Mouse (Mus musculus) embryonic facial prominence, embryonic 10.5 days (tissue): ENCODE measurements around the gene H13. TPM values are rescaled to one million over a fixed set of nuclear protein-coding genes. Genes with fewer than 3 reads are reported as not detected.
A peak's percentile ranks its signal among the peaks of the same experiment; 100 is the strongest.

Experiments
- DNase-seq: peaks from one replicate; pipeline ENCODE4 v3.0.0-alpha.2; 2017; ENCODE audit warnings: low spot score
- H3K27ac ChIP-seq: fragments of 300-500 bp; sonication (generic); replicated peaks from 2 replicates; pipeline ENCODE4 v1.5.1; 2016; ENCODE audit warnings: mild to moderate bottlenecking
- H3K27me3 ChIP-seq: fragments of 300-500 bp; sonication (generic); replicated peaks from 2 replicates; pipeline ENCODE4 v1.6.1; 2016; ENCODE audit warnings: low read depth, mild to moderate bottlenecking; ENCODE audit not compliant: poor library complexity, severe bottlenecking
- H3K36me3 ChIP-seq: fragments of 300-500 bp; sonication (generic); replicated peaks from 2 replicates; pipeline ENCODE4 v1.6.1; 2016; ENCODE audit warnings: mild to moderate bottlenecking, moderate library complexity
- H3K4me1 ChIP-seq: fragments of 300-500 bp; sonication (generic); 2 replicates; pipeline ENCODE4 v1.6.1; 2016
- H3K4me3 ChIP-seq: fragments of 300-500 bp; sonication (generic); 2 replicates; pipeline ENCODE4 v1.5.1; 2016; ENCODE audit warnings: mild to moderate bottlenecking, moderate library complexity
- H3K9me3 ChIP-seq: fragments of 300-500 bp; sonication (generic); 2 replicates; pipeline ENCODE4 v1.6.1; 2016; ENCODE audit warnings: mild to moderate bottlenecking
- WGBS: fragments of 180-500 bp; shearing (Covaris S2); methylation state at CpG from one replicate; pipeline ENCODE4 v1.1.7; 2016; 5-methylcytosine and 5-hydroxymethylcytosine counted together
- polyA plus RNA-seq: library from polyadenylated mRNA; unstranded; fragments of >200 nt; fragmentation: Nextera tagmentation; extraction: Ambion mirVana; gene quantifications from 2 replicates; pipeline ENCODE4 v1.2.1, GENCODE M21; 2016

The H13 gene
- polyA plus RNA-seq, 1 experiment from 2014 or later = 110 TPM

- H3K36me3 ChIP-seq = peaks cover 52% of the 10 kb centered on the region
- peak overlapping the region; percentile 99 for H3K4me3 ChIP-seq
- no peaks in the 10 kb centered on the region for H3K9me3 ChIP-seq
- peaks cover 42% of the 10 kb centered on the region for H3K4me1 ChIP-seq
- peak overlapping the region; percentile 99 for H3K27ac ChIP-seq
- WGBS = 60% methylated on average over 9 of the region's 9 CpGs
- DNase-seq = peak; percentile 33
- H3K27me3 ChIP-seq = no peaks in the 10 kb centered on the region
Observed at GRCm38 (mm10) chr2:152670983-152671641, 1.9 kb downstream of the H13 start.

- Histone ChIP-seq H3K9me3 (no peaks in the 10 kb centered on the region), H3K4me1 (peaks cover 43% of the 10 kb centered on the region), H3K27ac (peak overlapping the region; percentile 99), H3K36me3 (peaks cover 57% of the 10 kb centered on the region), H3K27me3 (no peaks in the 10 kb centered on the region), H3K4me3 (peak overlapping the region; percentile 99)
- 48% methylated on average over 5 of the region's 5 CpGs for WGBS
- DNase-seq = peak; percentile 56
Observed at GRCm38 (mm10) chr2:152671642-152671999, 2.4 kb downstream of the H13 start.

DNA sequence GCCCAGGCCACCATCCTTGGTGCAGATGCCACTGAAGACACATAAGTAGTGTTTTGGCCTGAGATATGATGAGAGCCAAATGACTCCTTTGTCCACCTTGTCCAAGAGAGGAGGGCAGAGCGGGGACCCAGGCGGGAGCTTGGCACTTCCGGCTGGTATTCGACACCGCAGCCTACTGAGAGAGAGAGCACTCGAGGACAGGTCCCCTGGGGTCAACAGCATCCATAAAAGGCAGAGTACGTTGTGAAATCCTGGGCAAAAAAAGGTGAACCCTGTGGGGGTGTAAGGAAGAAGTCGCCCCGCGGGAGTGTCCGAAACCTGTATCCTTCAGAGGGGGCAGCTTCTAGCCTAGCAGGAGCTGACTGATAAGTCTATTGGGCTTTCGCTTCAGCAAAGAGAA, 2.9 kb downstream of the H13 start:
- Histone ChIP-seq H3K4me1 (peaks cover 43% of the 10 kb centered on the region), H3K36me3 (peaks cover 62% of the 10 kb centered on the region), H3K4me3 (peak overlapping the region; percentile 99), H3K27me3 (no peaks in the 10 kb centered on the region), H3K27ac (peak overlapping the region; percentile 99; the same call in 1 of the 2 replicates), H3K9me3 (no peaks in the 10 kb centered on the region)
- WGBS = 83% methylated on average over 12 of the region's 12 CpGs
- DNase-seq = no peak

DNA sequence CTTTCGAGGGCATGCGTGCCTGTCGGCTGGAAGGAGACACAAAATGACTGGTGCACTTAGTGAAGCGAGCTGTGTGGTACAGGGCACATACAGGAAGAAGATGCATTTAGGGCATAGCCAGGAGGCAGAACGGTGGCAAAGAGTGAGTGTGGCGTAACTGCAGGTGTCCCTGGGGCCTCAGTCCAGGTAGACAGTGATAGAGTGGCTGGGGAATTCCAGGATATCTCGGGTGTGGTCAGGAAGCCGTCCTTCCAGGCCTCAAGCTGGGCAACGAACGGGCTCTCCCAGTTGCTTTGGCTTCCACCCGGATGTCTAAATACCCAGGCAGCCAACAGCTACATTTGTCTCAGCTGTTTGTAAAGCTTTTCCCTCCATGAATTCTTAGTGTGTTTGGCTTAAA, 4.9 kb downstream of the H13 start:
- no peak for DNase-seq
- 85% methylated on average over 11 of the region's 11 CpGs for WGBS
- no peak overlapping the region for H3K27ac ChIP-seq
- H3K4me3 ChIP-seq = no peak overlapping the region
- peaks cover 43% of the 10 kb centered on the region for H3K4me1 ChIP-seq
- no peaks in the 10 kb centered on the region for H3K27me3 ChIP-seq
- H3K9me3 ChIP-seq = no peaks in the 10 kb centered on the region
- peaks cover 82% of the 10 kb centered on the region for H3K36me3 ChIP-seq

DNA sequence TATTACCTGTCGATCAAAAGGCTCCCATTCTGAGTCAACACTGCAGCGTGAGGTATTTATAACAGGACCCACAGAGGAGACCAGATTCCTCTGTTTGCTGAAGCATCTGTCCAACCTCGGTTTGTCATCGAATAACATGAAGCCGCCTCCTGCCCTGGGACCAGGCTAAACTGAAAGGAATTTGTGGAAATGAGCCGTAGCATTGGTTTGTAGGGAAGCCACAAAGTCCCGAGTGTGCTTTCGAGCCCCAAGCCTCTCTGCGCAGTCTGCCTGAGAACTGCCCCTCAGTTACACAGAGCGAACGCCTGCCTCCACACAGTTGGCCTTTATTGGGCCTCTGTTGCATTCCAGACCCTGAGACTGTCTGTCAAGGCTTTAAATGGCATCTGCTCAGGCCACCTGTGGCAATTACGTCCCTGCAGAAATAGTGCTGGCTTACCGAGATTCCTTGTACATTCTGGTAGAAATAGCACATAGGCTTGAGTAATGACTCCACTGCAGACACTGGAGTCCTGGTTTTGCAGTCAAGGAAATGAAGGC, 6.1 kb downstream of the H13 start:
- Histone ChIP-seq H3K4me1 (peaks cover 36% of the 10 kb centered on the region), H3K36me3 (peaks cover 94% of the 10 kb centered on the region), H3K4me3 (no peak overlapping the region), H3K27ac (no peak overlapping the region), H3K27me3 (no peaks in the 10 kb centered on the region), H3K9me3 (no peaks in the 10 kb centered on the region)
- DNase-seq = no peak
- 90% methylated on average over 13 of the region's 13 CpGs for WGBS

GRCm38 (mm10) chr2:152678302-152678701, 9.0 kb downstream of the H13 start:
- DNase-seq = peak; percentile 30
- no peaks in the 10 kb centered on the region for H3K9me3 ChIP-seq
- peaks cover 7% of the 10 kb centered on the region; the same call in 1 of the 2 replicates for H3K4me1 ChIP-seq
- no peaks in the 10 kb centered on the region for H3K27me3 ChIP-seq
- H3K27ac ChIP-seq = no peak overlapping the region
- H3K4me3 ChIP-seq = no peak overlapping the region
- 71% methylated on average over 3 of the region's 3 CpGs for WGBS
- H3K36me3 ChIP-seq = peaks cover 98% of the 10 kb centered on the region

- Histone ChIP-seq H3K27ac (no peak overlapping the region), H3K4me3 (no peak overlapping the region), H3K36me3 (peaks cover 100% of the 10 kb centered on the region), H3K4me1 (peaks cover 6% of the 10 kb centered on the region; the same call in 1 of the 2 replicates), H3K9me3 (no peaks in the 10 kb centered on the region), H3K27me3 (no peaks in the 10 kb centered on the region)
- 97% methylated on average over 5 of the region's 5 CpGs for WGBS
- no peak for DNase-seq
Observed at GRCm38 (mm10) chr2:152678925-152679324, 9.7 kb downstream of the H13 start.

- Histone ChIP-seq H3K4me3 (no peak overlapping the region), H3K27ac (no peak overlapping the region), H3K4me1 (0 out of 2 replicates have a peak, but pooled peaks cover 2% of the 10 kb centered on the region), H3K36me3 (peaks cover 100% of the 10 kb centered on the region), H3K27me3 (no peaks in the 10 kb centered on the region), H3K9me3 (no peaks in the 10 kb centered on the region)
- 85% methylated on average over 8 of the region's 8 CpGs for WGBS
- DNase-seq = no peak
Observed at GRCm38 (mm10) chr2:152679701-152680355, 10.6 kb downstream of the H13 start.

DNA sequence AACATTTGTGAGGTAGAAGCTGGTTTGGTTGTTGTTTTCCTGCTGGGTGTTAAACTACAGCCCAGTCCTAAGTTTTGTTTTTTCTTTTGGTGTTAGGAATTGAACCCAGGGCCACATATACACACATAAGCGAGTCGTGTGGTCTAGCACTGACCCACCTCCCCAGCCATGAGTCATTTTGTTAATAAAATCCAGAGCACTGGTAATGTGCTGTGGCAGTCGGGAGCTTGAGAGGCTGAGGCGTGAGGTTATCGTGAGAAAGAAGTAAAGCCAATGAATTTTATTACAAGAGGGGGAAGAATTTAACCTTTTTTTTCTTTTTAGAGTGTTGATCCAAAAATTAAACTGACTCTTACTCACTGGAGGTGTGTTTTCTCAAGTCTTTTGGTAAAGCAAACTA, 13.8 kb downstream of the H13 start:
- WGBS = 90% methylated on average over 5 of the region's 5 CpGs
- H3K4me3 ChIP-seq = no peak overlapping the region
- H3K27ac ChIP-seq = no peak overlapping the region
- no peaks in the 10 kb centered on the region for H3K27me3 ChIP-seq
- H3K9me3 ChIP-seq = peaks cover 14% of the 10 kb centered on the region
- H3K4me1 ChIP-seq = peaks cover 9% of the 10 kb centered on the region
- no peak for DNase-seq
- H3K36me3 ChIP-seq = peaks cover 100% of the 10 kb centered on the region

DNA sequence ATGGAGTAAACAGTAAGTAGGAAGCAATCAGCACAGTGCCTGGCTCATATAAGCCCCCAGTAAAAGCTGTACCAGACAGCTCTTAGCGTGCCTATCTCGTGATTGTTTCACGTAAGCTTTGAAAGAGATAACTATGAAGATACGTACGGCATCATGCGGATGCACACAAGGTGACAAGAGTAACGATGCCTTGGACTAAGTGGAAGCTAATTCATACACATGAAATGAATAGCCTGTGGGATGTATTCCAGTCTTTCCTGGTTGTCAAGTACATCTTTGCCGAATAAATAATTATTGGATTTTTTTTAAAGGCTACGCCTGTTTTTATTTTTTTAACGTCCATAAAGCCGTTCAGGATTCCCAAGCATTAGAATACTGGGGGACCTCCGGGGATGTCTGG, 17.1 kb downstream of the H13 start:
- no peak for DNase-seq
- Histone ChIP-seq H3K9me3 (peaks cover 14% of the 10 kb centered on the region), H3K27me3 (no peaks in the 10 kb centered on the region), H3K27ac (peak overlapping the region; percentile 44; the same call in 1 of the 2 replicates), H3K36me3 (peaks cover 100% of the 10 kb centered on the region), H3K4me1 (peaks cover 14% of the 10 kb centered on the region), H3K4me3 (peak overlapping the region; percentile 59)
- WGBS = 59% methylated on average over 12 of the region's 12 CpGs

DNA sequence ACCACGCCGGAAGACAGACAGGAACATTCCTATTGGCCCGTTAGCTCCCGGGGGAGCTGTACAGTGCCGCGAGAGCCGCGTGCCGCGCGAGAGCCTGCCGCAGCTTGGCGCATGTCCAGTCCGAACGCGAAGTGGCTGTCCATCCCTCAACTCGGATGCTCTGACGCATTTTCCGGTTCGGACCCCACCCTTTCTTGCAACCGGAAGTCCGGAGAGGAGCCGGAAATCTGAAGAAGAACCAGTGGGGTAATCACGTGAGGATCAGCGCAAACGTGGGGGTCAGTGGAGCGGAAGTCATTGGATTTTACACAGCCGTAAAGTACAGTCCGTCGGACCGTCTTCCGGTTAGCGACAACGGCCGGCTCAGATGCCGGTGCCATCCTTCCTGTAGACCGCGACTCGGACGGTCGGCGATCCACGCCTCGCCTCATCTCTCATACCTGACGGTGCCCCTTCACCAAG, 17.6 kb downstream of the H13 start, which contains the start of gene Mcts2:
Gene Mcts2, plus strand, starts transcription at position 230 of the 462 bp plus-strand sequence.
- Histone ChIP-seq H3K27me3 (no peaks in the 10 kb centered on the region), H3K27ac (peak within 1 kb of the TSS; percentile 69), H3K36me3 (peaks cover 100% of the 10 kb centered on the region), H3K4me1 (peaks cover 18% of the 10 kb centered on the region), H3K9me3 (peaks cover 14% of the 10 kb centered on the region), H3K4me3 (peak within 1 kb of the TSS; percentile 59)
- WGBS = 50% methylated on average over 45 of the region's 45 CpGs
- peak; percentile 94 for DNase-seq

DNA sequence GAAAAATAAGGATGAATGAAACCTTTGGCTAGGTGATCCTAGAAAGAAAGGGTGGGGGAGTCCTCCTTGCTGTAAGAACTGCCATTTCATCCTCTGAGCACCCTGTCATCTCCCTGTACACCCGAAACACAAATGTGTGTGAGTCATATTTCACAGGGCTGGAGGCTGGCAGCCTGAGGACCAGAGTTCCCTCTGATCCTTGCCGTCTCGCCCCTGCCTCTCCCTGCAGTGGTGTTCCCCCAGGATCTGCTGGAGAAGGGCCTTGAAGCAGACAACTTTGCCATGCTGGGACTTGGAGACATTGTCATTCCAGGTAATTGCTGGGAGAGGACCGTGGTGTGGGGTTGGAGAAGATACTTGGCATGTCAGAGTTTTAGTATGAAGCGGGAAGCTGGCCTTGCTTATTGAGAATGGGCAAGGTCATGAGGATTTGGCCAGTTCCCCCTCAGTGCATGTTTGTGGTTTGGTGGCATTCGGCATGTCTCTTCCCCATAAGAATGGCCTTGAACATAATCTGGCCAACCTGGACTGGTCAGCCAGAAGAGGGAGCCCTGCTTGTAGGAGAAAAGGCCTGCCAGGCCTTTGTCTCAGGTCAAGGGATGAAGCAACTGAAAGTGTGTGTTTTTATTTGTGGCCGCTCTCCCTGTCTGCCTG, 22.4 kb downstream of the H13 start:
- no peaks in the 10 kb centered on the region for H3K27me3 ChIP-seq
- peaks cover 5% of the 10 kb centered on the region for H3K9me3 ChIP-seq
- peak overlapping the region; percentile 0 for H3K27ac ChIP-seq
- peaks cover 90% of the 10 kb centered on the region for H3K36me3 ChIP-seq
- 81% methylated on average over 7 of the region's 7 CpGs for WGBS
- no peak overlapping the region for H3K4me3 ChIP-seq
- DNase-seq = peak; percentile 42
- peaks cover 40% of the 10 kb centered on the region for H3K4me1 ChIP-seq
